Mouse (Mus musculus): ENCODE data around the gene Izumo2. TPM values are rescaled to one million over a fixed set of nuclear protein-coding genes. Genes with fewer than 3 reads are reported as not detected.

Izumo2 gene
- polyA plus RNA-seq (2012; rRNA removed) (not detected in 2 replicates), polyA plus RNA-seq (2014; fragmentation: Nextera tagmentation; extraction: Ambion mirVana) (not detected in 2 replicates)

- TF ChIP-seq CTCF (IDR thresholded peaks at IDR 0.05; ENCODE audit: low read depth) = no peak
- TF ChIP-seq EP300 (IDR thresholded peaks at IDR 0.05; ENCODE audit: low read depth) = no peak
- no peak within 1 kb of the TSS for H3K27ac ChIP-seq
- DNase-seq (ENCODE audit: low read depth in 3 of 3, low spot score in 3 of 3) = no peak
- no peaks in the 10 kb centered on the region for H3K36me3 ChIP-seq (replicated peaks; ENCODE audit: control insufficient read depth, insufficient read depth, low read depth)
- H3K9ac ChIP-seq (replicated peaks) = no peak within 1 kb of the TSS
- WGBS (ENCODE audit: insufficient replicate concordance) = 63% methylated on average over 14 of the region's 14 CpGs
- H3K4me1 ChIP-seq (replicated peaks; ENCODE audit: control insufficient read depth in 2 of 2, insufficient read depth in 2 of 2, low read length in 1 of 2) = no peaks in the 10 kb centered on the region
- no peak within 1 kb of the TSS for H3K4me3 ChIP-seq (ENCODE audit: insufficient read depth in 1 of 2, low read depth in 2 of 2, low read length in 2 of 2)
- H3K4me2 ChIP-seq (ENCODE audit: low read depth) = no peak within 1 kb of the TSS
- no peaks in the 10 kb centered on the region for H3K27me3 ChIP-seq (ENCODE audit: control insufficient read depth, insufficient read depth, low read length)
- H3K9me3 ChIP-seq (ENCODE audit: control insufficient read depth, low read length) = no peaks in the 10 kb centered on the region
- no peak for ATAC-seq (ENCODE audit: insufficient read depth)
Observed at GRCm38 (mm10) chr7:44708574-44708973, at the start of gene Izumo2. Izumo2 (plus strand) TSS chr7:44708742.

DNA sequence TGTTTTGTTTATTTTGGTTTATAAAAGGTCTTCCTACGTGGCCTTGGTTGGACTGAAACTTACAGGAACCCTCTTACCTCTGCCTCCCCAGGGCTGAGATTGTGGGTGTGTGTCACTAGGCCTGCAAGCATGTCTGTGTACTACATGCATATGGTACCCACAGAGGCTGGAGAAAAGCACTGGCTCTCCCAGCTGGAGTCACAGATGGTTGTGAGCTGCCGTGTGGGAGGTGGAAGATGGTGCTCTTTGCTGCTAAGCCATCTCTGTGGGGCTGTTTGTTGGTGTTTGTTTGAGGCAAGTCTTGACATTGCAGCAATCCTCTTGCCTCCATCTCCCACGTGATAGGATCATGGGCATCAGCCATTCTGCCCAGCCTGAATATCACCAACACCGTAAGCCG lies 47.3 kb upstream of the Izumo2 start:
- Histone ChIP-seq H3K4me1 (replicated peaks; ENCODE audit: control insufficient read depth in 2 of 2, insufficient read depth in 2 of 2, low read length in 1 of 2) (no peaks in the 10 kb centered on the region), H3K4me3 (ENCODE audit: insufficient read depth in 1 of 2, low read depth in 2 of 2, low read length in 2 of 2) (no peak overlapping the region), H3K4me2 (ENCODE audit: low read depth) (no peak overlapping the region), H3K27me3 (ENCODE audit: control insufficient read depth, insufficient read depth, low read length) (no peaks in the 10 kb centered on the region), H3K9me3 (ENCODE audit: control insufficient read depth, low read length) (no peaks in the 10 kb centered on the region), H3K36me3 (replicated peaks; ENCODE audit: control insufficient read depth, insufficient read depth, low read depth) (no peaks in the 10 kb centered on the region), H3K9ac (replicated peaks) (no peak overlapping the region), H3K27ac (no peak overlapping the region)
- ATAC-seq (ENCODE audit: insufficient read depth) = no peak
- 57% methylated on average over 5 of the region's 5 CpGs for WGBS (ENCODE audit: insufficient replicate concordance)
- TF ChIP-seq EP300 (IDR thresholded peaks at IDR 0.05; ENCODE audit: low read depth) (no peak), CTCF (IDR thresholded peaks at IDR 0.05; ENCODE audit: low read depth) (no peak)
- DNase-seq (ENCODE audit: low read depth in 3 of 3, low spot score in 3 of 3) = no peak

- no peaks in the 10 kb centered on the region for H3K4me1 ChIP-seq (replicated peaks; ENCODE audit: control insufficient read depth in 2 of 2, insufficient read depth in 2 of 2, low read length in 1 of 2)
- no peaks in the 10 kb centered on the region for H3K36me3 ChIP-seq (replicated peaks; ENCODE audit: control insufficient read depth, insufficient read depth, low read depth)
- no peak for TF ChIP-seq CTCF (IDR thresholded peaks at IDR 0.05; ENCODE audit: low read depth)
- TF ChIP-seq EP300 (IDR thresholded peaks at IDR 0.05; ENCODE audit: low read depth) = no peak
- ATAC-seq (ENCODE audit: insufficient read depth) = no peak
- no peak overlapping the region for H3K27ac ChIP-seq
- 11% methylated on average over 8 of the region's 8 CpGs for WGBS (ENCODE audit: insufficient replicate concordance)
- no peaks in the 10 kb centered on the region for H3K9me3 ChIP-seq (ENCODE audit: control insufficient read depth, low read length)
- no peaks in the 10 kb centered on the region for H3K27me3 ChIP-seq (ENCODE audit: control insufficient read depth, insufficient read depth, low read length)
- no peak for DNase-seq (ENCODE audit: low read depth in 3 of 3, low spot score in 3 of 3)
- no peak overlapping the region for H3K4me2 ChIP-seq (ENCODE audit: low read depth)
- H3K4me3 ChIP-seq (ENCODE audit: insufficient read depth in 1 of 2, low read depth in 2 of 2, low read length in 2 of 2) = no peak overlapping the region
- no peak overlapping the region for H3K9ac ChIP-seq (replicated peaks)
Observed at GRCm38 (mm10) chr7:44662168-44662567, 46.4 kb upstream of the Izumo2 start.

DNA sequence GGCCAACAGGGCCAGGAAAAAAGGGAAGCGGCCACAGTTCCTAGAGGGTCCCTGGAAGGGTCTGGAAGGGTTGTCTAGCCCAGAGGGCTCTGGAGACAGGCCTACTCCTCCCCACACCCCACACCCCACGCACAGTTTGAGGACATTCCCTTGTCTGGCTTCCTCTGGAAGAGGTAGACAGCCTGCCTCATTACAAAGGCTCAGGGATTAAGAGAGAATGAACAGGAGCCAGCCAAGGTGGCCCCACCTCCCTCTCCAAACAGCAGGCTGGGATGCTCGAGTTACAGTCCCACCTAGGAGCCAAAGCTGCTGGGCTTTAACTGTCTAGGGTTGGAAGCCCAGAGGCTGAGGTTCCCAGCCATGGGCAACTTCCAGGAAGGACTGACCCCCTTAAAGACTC lies 46.0 kb upstream of the Izumo2 start:
- Histone ChIP-seq H3K27ac (no peak overlapping the region), H3K9me3 (ENCODE audit: control insufficient read depth, low read length) (no peaks in the 10 kb centered on the region), H3K4me3 (ENCODE audit: insufficient read depth in 1 of 2, low read depth in 2 of 2, low read length in 2 of 2) (no peak overlapping the region), H3K4me2 (ENCODE audit: low read depth) (no peak overlapping the region), H3K4me1 (replicated peaks; ENCODE audit: control insufficient read depth in 2 of 2, insufficient read depth in 2 of 2, low read length in 1 of 2) (no peaks in the 10 kb centered on the region), H3K9ac (replicated peaks) (no peak overlapping the region), H3K36me3 (replicated peaks; ENCODE audit: control insufficient read depth, insufficient read depth, low read depth) (no peaks in the 10 kb centered on the region), H3K27me3 (ENCODE audit: control insufficient read depth, insufficient read depth, low read length) (no peaks in the 10 kb centered on the region)
- ATAC-seq (ENCODE audit: insufficient read depth) = no peak
- TF ChIP-seq CTCF (IDR thresholded peaks at IDR 0.05; ENCODE audit: low read depth) (no peak), EP300 (IDR thresholded peaks at IDR 0.05; ENCODE audit: low read depth) (no peak)
- no peak for DNase-seq (ENCODE audit: low read depth in 3 of 3, low spot score in 3 of 3)
- WGBS (ENCODE audit: insufficient replicate concordance) = 8% methylated on average over 3 of the region's 3 CpGs

GRCm38 (mm10) chr7:44663546-44663945 lies 45.0 kb upstream of the Izumo2 start:
- WGBS (ENCODE audit: insufficient replicate concordance) = 54% methylated on average over 5 of the region's 5 CpGs
- Histone ChIP-seq H3K27ac (no peak overlapping the region), H3K9me3 (ENCODE audit: control insufficient read depth, low read length) (no peaks in the 10 kb centered on the region), H3K4me1 (replicated peaks; ENCODE audit: control insufficient read depth in 2 of 2, insufficient read depth in 2 of 2, low read length in 1 of 2) (no peaks in the 10 kb centered on the region), H3K4me2 (ENCODE audit: low read depth) (no peak overlapping the region), H3K27me3 (ENCODE audit: control insufficient read depth, insufficient read depth, low read length) (no peaks in the 10 kb centered on the region), H3K36me3 (replicated peaks; ENCODE audit: control insufficient read depth, insufficient read depth, low read depth) (no peaks in the 10 kb centered on the region), H3K9ac (replicated peaks) (no peak overlapping the region), H3K4me3 (ENCODE audit: insufficient read depth in 1 of 2, low read depth in 2 of 2, low read length in 2 of 2) (no peak overlapping the region)
- TF ChIP-seq CTCF (IDR thresholded peaks at IDR 0.05; ENCODE audit: low read depth) (no peak), EP300 (IDR thresholded peaks at IDR 0.05; ENCODE audit: low read depth) (no peak)
- DNase-seq (ENCODE audit: low read depth in 3 of 3, low spot score in 3 of 3) (no peak), ATAC-seq (ENCODE audit: insufficient read depth) (no peak)
